Mouse (Mus musculus) gonadal fat pad, adult 2 months (tissue): ENCODE results near the gene Uspl1. TPM values are rescaled to one million over a fixed set of nuclear protein-coding genes. Genes with fewer than 3 reads are reported as not detected.

Experiments
- DNase-seq: peaks from one replicate; pipeline ENCODE4 v3.0.0-alpha.2; 2012; ENCODE audit warnings: low read depth
- polyA plus RNA-seq: library from polyadenylated mRNA; depleted of rRNA; stranded (reverse); fragments of >200 nt; gene quantifications from 2 replicates; pipeline ENCODE4 v1.2.3, GENCODE M21; 2012

The Uspl1 gene
- polyA plus RNA-seq, 1 experiment: 10.4 TPM

GRCm38 (mm10) chr5:149168051-149168450 is 16.1 kb upstream of the Uspl1 start:
- DNase-seq: no peak

GRCm38 (mm10) chr5:149168816-149169215 is 15.3 kb upstream of the Uspl1 start:
- DNase-seq: no peak

DNA sequence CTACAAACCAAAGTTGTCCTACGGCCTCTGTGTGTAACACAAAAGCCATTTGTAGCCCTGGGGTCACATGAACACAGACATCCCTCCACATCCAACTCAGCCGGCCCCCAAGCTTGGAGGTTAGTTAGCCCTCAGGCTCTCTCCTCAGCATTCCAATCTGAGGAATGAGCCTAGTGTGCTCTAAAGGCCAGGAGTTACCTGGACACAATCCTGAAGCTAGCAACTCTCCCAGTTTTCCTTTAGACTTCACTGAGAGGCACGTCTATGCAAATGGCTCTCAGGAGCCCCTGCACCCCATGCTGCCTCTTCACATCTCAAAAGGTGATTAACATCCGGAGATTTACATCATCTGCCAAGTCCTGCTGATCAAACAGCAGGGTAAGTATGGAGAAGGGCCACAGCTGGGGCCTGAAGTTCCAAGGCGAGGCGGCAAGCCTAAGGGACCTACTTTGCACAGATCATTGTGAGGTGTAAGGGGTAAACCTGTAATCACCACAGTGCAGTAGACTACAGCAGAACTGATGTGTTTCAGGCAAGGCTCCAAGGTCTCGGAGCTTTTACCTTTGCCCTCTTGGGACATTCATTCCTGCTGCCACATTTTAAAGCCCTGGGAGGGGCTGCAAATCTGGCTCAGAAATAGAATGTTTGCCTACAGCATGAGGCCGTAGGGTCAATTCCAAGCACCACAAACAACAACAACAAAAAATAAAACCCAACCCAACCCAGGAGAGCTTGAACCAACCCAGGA is 13.1 kb upstream of the Uspl1 start:
- DNase-seq: no peak

- DNase-seq: no peak
Observed at GRCm38 (mm10) chr5:149172246-149172645, 11.9 kb upstream of the Uspl1 start.

DNA sequence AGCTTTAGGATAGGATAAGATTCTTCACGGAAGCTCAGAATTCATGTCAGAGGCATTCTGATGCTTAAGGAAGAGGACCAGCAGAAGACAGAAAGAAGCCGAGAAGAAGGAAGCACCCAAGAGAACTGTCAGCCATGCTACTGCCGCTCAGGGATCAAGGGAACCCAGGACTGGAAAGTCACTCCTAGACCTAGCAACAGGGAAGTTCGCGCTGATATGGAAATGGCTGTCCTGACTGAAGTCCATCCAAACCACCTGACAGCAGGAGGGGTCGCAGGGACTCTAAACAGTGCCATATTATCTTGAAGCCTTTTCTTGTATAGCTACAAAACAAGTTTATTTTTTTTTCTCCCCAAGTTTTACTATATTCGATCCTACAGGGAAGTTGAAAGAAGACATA is 9.6 kb upstream of the Uspl1 start:
- DNase-seq: no peak

DNA sequence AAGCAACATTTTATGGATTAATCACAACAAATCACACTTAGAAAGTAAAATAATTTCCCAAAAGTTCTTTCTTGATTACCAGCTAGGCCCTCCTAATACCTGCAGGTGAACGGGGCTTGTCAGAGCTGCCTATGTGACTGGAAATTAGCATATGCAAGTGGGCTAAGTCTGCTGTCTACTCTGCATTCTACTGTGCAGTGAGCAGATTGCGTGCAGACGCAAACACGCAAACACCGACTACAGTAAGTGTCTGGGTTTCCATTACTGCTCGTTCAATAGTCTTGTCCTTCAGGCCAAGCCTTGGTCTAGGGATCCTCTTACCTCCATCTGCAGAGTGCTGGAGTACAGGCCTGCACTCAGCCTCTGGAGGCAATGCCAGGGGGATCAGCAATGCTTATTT is 8.4 kb upstream of the Uspl1 start:
- DNase-seq: no peak

DNA sequence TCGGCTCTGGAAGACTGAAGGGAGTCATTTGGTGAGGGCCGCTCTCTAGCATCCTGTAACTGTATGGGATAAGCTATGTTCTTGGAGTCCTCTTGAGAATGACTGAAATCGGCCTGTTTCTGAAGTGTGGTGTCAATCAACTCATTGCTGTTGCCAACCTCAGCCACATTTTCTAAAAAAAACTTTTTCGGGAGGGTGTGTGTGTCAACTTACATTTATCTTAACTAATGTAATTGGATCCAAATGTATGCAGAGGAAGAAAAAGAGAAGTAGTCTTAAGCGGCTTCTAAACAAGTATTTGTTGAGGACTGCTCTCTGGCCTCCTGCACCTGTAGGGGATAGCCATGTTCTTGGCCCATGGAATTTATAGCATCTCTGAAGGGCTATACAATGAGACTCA is 6.1 kb upstream of the Uspl1 start:
- no peak for DNase-seq

GRCm38 (mm10) chr5:149179826-149180225 is 4.3 kb upstream of the Uspl1 start:
- DNase-seq: no peak

DNA sequence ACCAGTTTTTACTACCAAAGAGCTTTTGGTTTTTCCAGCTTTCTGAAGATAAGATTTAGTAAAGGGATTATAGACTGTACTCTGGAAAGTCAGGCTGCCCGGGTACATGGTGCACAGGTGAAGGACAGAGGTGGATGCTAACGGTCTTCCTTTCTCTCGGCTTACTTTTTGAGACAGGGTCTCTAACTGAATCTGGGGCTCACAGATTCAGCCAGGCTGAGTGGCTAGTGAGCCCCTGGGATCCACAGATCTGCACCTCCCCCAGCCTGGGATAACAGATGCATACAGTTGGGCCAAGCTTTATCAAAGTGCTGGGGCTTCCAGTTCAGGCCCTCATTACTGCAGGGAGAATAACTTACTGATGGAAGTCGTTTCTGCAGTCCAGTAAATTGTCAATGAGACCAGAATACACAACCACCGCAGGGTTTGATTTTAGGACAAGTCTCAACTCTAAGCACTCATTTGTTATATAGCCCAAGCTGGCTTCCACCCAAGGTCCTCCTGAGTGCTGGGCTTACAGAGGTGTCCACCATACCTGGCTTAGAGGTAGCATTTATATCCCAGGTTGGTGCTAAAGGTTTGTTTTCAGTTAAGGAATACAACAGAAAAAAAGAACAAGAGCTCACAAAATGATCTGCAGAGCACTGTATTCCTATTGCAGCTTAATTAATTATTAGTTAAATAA is 1.8 kb upstream of the Uspl1 start:
- DNase-seq: no peak

- no peak for DNase-seq
Observed at GRCm38 (mm10) chr5:149183122-149183521, 1.0 kb upstream of the Uspl1 start.

GRCm38 (mm10) chr5:149183721-149184103 is 438 bp upstream of the Uspl1 start:
- no peak for DNase-seq

DNA sequence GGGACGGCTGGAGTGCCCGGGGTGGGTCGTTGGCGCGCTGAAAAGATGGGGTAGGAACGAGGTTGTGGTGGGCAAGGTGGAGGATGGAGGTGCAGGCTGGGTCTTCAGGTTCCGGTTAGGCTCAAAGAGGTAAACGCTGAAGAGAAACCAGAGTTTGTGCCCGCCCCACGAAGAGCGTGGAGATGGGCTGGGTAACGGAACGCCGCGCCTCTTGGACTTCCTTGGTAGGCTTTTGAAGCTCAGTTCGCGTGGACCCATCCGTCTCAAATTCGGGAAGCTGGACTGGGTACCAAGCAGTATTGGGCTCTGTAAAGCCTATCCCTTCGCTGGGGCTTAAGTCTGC is 665 bp downstream of the Uspl1 start:
- DNase-seq: no peak

DNA sequence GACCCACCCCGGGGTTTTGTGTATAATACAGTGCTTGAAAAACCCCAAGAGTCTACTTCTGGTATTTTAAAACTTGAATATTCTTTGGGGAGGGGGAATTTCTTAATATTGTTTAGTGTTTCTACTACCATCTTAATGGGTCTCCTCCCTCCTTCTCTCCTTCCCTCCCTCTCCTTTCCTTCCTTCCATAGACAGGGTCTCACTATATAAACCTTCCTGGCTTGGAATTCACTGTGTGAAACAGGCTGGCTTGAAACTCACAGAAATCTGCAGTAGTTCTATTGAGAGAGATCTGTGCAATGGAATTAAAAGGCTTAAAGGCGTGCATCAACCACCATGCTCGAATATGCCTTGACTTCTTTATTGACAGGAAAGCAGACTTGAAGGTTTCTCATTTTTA is 1.7 kb downstream of the Uspl1 start:
- DNase-seq: no peak

- DNase-seq: no peak
Observed at GRCm38 (mm10) chr5:149190160-149190559, 6.0 kb downstream of the Uspl1 start.

GRCm38 (mm10) chr5:149196611-149197010 is 12.5 kb downstream of the Uspl1 start:
- DNase-seq: no peak

DNA sequence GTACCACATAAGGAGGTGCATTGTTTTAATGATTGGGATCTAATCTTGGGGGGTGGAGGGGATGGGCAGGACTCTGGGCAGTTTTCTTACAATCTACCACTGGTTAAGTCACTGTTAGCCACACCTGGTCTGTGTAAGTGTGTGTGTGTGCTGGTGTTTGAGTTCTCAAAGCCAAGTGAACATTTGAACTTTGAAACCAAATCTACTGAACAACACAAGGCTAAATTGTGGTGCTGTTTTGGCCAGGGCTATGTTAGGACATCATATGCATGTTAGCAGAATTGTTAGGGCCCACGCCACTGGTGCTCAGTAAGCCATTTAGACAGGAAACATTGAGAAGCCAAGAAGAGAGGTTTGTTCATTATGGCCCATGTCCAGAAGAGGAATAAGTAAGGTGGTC is 14.6 kb downstream of the Uspl1 start:
- DNase-seq: no peak

DNA sequence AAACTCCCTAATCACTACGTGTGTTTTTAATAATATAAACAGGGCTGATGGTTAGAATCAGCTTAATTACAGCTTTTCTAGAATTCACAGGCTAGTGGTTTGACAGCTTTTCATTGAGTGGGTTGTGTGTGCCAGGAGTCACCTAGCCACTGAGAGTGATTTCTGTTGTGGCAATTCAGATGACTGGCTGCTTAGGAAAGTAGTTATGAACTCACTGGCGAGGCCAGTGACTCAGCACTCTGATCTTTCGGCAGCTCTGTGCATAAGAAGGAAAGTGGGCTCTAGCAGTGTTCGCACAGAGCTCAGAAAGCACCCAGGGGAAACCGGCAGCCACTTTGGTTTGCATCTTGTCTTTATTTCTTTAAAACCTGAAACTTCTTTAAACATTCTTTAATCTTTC is 18.8 kb downstream of the Uspl1 start:
- DNase-seq: no peak

- no peak for DNase-seq
Observed at GRCm38 (mm10) chr5:149203796-149204375, 19.7 kb downstream of the Uspl1 start.

GRCm38 (mm10) chr5:149204822-149205221 is 20.7 kb downstream of the Uspl1 start:
- no peak for DNase-seq

DNA sequence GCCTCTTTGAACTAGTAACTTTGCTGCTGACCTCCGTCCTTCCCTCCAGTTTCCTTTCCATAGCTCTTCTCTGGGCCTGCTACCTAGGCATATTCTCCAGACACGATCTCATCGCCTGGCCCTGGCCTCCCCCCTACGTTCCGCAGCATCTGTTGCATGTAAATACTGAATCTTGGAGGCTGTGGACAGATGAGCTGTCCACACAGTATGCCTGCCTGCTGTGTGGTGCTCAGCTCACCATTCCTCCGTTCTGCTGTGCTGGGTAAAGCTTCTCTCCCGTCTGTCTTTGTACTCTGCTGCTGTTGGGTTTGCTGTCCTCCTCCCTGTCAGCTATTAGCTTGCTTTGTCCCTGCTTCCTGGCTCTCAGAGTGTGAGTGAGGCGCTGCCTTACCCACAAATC is 21.1 kb downstream of the Uspl1 start:
- DNase-seq: no peak

- no peak for DNase-seq
Observed at GRCm38 (mm10) chr5:149206286-149206685, 22.1 kb downstream of the Uspl1 start.

DNA sequence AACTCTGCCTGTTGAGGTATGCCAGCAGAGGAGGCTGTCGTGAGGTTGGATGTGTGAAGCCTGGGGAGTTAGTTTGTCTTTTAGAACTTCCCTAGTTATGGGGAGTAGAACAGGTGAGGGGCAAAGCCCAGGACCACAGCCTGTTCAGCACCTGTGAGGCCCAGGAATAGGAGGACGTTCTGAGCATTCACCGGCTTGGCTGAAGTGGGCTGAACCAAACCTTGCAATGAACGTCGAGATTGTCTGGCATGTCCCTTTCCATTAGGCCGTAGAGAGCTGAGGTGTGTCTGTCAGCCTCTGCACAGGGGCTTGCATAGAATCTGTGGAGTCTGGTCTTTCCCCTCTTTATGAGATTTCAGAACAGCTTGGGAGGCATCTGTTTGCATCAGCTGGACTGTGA is 23.5 kb downstream of the Uspl1 start:
- DNase-seq: no peak

- no peak for DNase-seq
Observed at GRCm38 (mm10) chr5:149208776-149209175, 24.6 kb downstream of the Uspl1 start.
